8 mouse cellular contexts compared by ENCODE assay signal in the genomic region with DNA sequence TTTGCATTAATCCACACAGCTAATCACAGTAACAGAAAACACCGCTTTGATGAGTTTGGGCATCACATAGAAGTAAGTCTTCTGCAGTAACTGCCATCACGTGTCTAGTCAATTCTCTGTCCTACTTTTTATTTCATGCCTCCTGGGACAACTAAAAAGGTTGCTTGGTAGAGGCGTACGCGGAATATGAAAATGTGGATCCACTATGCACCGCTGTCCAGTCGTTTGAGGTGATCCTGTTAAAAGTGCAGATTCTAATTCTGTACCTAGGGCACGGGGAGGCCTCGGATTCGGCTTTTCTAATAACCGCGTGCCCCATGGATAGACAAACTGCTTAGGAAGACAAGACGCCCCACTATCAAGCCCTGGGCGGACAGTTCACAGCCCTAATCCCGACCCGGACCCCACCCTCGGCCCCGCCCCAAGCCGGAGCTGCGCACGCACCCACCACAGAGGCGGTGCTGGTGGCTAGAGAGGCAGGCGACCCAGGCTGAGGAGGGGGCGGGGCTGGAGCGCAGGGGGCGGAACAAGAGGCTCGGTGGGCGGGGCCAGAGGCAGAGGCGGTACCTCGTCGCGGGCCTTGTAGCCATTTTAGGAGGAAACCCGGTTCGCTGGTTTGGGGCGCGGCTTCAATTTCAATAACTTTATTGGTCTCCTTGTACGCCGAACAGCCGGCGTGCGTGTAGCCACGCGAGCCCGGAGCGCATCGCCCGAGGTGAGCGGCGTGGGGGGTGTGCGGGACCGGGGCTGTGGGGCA. TPM values are rescaled to one million over a fixed set of nuclear protein-coding genes. Genes with fewer than 3 reads are reported as not detected.
DNase-seq lines count a peak whose midpoint lies in the region; ATAC-seq and TF ChIP-seq lines count a peak whose summit lies in the region.

A gene (plus strand): TSS at position 539 of the 757 bp plus-strand sequence.

- peak within 1 kb of the TSS; percentile 79 for H3K4me2 ChIP-seq in forebrain, embryonic 16.5 days (ENCODE audit: low read length)
- peak within 1 kb of the TSS; percentile 90 for H3K4me2 ChIP-seq in lung, embryonic 14.5 days

- H3K36me3 ChIP-seq in G1E (replicated peaks): peaks cover 13% of the 10 kb centered on the region
- no peaks in the 10 kb centered on the region for H3K36me3 ChIP-seq in forebrain, embryonic 16.5 days (ENCODE audit: control insufficient read depth, insufficient read depth)
- peaks cover 2% of the 10 kb centered on the region; the same call in 1 of the 2 replicates for H3K36me3 ChIP-seq in lung, embryonic 14.5 days (ENCODE audit: insufficient read depth)
- no peaks in the 10 kb centered on the region for H3K36me3 ChIP-seq in thymus, adult 2 months (ENCODE audit: control insufficient read depth, insufficient read depth, low read length)

- peak within 1 kb of the TSS; percentile 25; the same call in 1 of the 2 replicates for H3K27ac ChIP-seq in forebrain, embryonic 16.5 days (ENCODE audit: low read length)
- peak within 1 kb of the TSS; percentile 90 for H3K27ac ChIP-seq in layer of hippocampus, adult 2 months
- H3K27ac ChIP-seq in lung, embryonic 14.5 days (ENCODE audit: low read depth): no peak within 1 kb of the TSS; the same call in 1 of the 2 replicates
- H3K27ac ChIP-seq in olfactory bulb, adult 2 months (ENCODE audit: insufficient read depth, low read depth, low read length): peak within 1 kb of the TSS; percentile 63
- no peak within 1 kb of the TSS for H3K27ac ChIP-seq in thymus, adult 2 months (ENCODE audit: control insufficient read depth, insufficient read depth, low read length)

- H3K4me3 ChIP-seq in G1E (ENCODE audit: low read depth, low read length): peak within 1 kb of the TSS; percentile 94
- H3K4me3 ChIP-seq in forebrain, embryonic 16.5 days (replicated peaks; ENCODE audit: low read length): peak within 1 kb of the TSS; percentile 79
- peak within 1 kb of the TSS; percentile 93 for H3K4me3 ChIP-seq in layer of hippocampus, adult 2 months
- peak within 1 kb of the TSS; percentile 83 for H3K4me3 ChIP-seq in lung, embryonic 14.5 days (ENCODE audit: low read depth, low read length)
- peak within 1 kb of the TSS; percentile 61 for H3K4me3 ChIP-seq in olfactory bulb, adult 2 months (ENCODE audit: insufficient read depth, low read depth, low read length)
- H3K4me3 ChIP-seq in thymus, adult 2 months (ENCODE audit: control insufficient read depth, insufficient read depth, low read length): peak within 1 kb of the TSS; percentile 79

- peak; percentile 45 for TF ChIP-seq POLR2A in olfactory bulb, adult 2 months (IDR thresholded peaks at IDR 0.05; ENCODE audit: insufficient read depth, low read depth, low read length)
- peak; percentile 19; the same call in 1 of the 2 replicates for TF ChIP-seq POLR2A in thymus, adult 2 months (IDR thresholded peaks at IDR 0.05; ENCODE audit: control insufficient read depth, extremely low read depth, insufficient read depth, low read length, poor library complexity)

- peaks cover 24% of the 10 kb centered on the region for H3K4me1 ChIP-seq in G1E (ENCODE audit: insufficient read depth, low read depth, low read length)
- H3K4me1 ChIP-seq in forebrain, embryonic 16.5 days (replicated peaks; ENCODE audit: control insufficient read depth, insufficient read depth, low read length): peaks cover 17% of the 10 kb centered on the region
- H3K4me1 ChIP-seq in lung, embryonic 14.5 days (ENCODE audit: insufficient read depth): no peaks in the 10 kb centered on the region
- H3K4me1 ChIP-seq in olfactory bulb, adult 2 months (ENCODE audit: control insufficient read depth, insufficient read depth, low read length): peaks cover 8% of the 10 kb centered on the region; the same call in 1 of the 2 replicates
- H3K4me1 ChIP-seq in thymus, adult 2 months (replicated peaks; ENCODE audit: control insufficient read depth, insufficient read depth, low read length): peaks cover 4% of the 10 kb centered on the region; the same call in 1 of the 2 replicates

- DNase-seq in G1E (ENCODE audit: low spot score): peak; percentile 84
- DNase-seq in cerebellum, adult 18-20 months: peak; percentile 98 to 99
- peak; percentile 99 for DNase-seq in heart, postnatal 36 days
- peak; percentile 98 to 99 for DNase-seq in layer of hippocampus, adult 2 months (ENCODE audit: low spot score in 2 of 2)
- peak; percentile 98 for DNase-seq in lung, embryonic 14.5 days
- peak; percentile 98 for DNase-seq in thymus, adult 2 months

- peak within 1 kb of the TSS; percentile 73 for H3K9ac ChIP-seq in forebrain, embryonic 16.5 days (replicated peaks; ENCODE audit: low read depth, low read length)
- peak within 1 kb of the TSS; percentile 64 for H3K9ac ChIP-seq in lung, embryonic 14.5 days

- ATAC-seq in G1E (ENCODE audit: extremely low read depth, insufficient number of reproducible peaks, low FRiP score, poor library complexity, severe bottlenecking): peak; percentile 92
- ATAC-seq in forebrain, embryonic 16.5 days: peak; percentile 95
- peak; percentile 95 for ATAC-seq in lung, embryonic 14.5 days (ENCODE audit: insufficient read depth)

- 0 out of 2 replicates have a peak, but pooled peaks cover 3% of the 10 kb centered on the region for H3K27me3 ChIP-seq in G1E (ENCODE audit: insufficient read depth, low read length)
- H3K27me3 ChIP-seq in forebrain, embryonic 16.5 days (replicated peaks; ENCODE audit: control insufficient read depth, insufficient read depth, low read length): no peaks in the 10 kb centered on the region
- no peaks in the 10 kb centered on the region for H3K27me3 ChIP-seq in lung, embryonic 14.5 days (ENCODE audit: insufficient read depth, low read length)
- H3K27me3 ChIP-seq in thymus, adult 2 months (ENCODE audit: control insufficient read depth, insufficient read depth, low read length): no peaks in the 10 kb centered on the region

- TF ChIP-seq CTCF in G1E (IDR thresholded peaks at IDR 0.05; ENCODE audit: low read depth, low read length): no peak
- TF ChIP-seq CTCF in layer of hippocampus, adult 2 months (conservative IDR thresholded peaks at IDR 0.05): no peak
- TF ChIP-seq CTCF in lung, embryonic 14.5 days (IDR thresholded peaks at IDR 0.05; ENCODE audit: low read depth): no peak
- no peak for TF ChIP-seq CTCF in olfactory bulb, adult 2 months (IDR thresholded peaks at IDR 0.05; ENCODE audit: insufficient read depth, low read depth, low read length)
- no peak for TF ChIP-seq CTCF in thymus, adult 2 months (IDR thresholded peaks at IDR 0.05; ENCODE audit: borderline replicate concordance, control insufficient read depth, extremely low read depth, insufficient read depth, low read length, poor library complexity)

- H3K9me3 ChIP-seq in G1E (replicated peaks): no peaks in the 10 kb centered on the region
- H3K9me3 ChIP-seq in forebrain, embryonic 16.5 days (ENCODE audit: control insufficient read depth, low read length): no peaks in the 10 kb centered on the region
- no peaks in the 10 kb centered on the region for H3K9me3 ChIP-seq in lung, embryonic 14.5 days (ENCODE audit: low read depth, low read length)

- 3% methylated on average over 48 of the region's 51 CpGs for WGBS in forebrain, embryonic 16.5 days
- WGBS in lung, embryonic 14.5 days: 2% methylated on average over 46 of the region's 51 CpGs
- 2% methylated on average over 51 of the region's 51 CpGs for WGBS in olfactory bulb, adult 2 months
- WGBS in thymus, adult 2 months: 2% methylated on average over 51 of the region's 51 CpGs

- intact Hi-C loops in heart, postnatal 36 days (cut with DNase I): loop anchor here (1.0 to 5.0 kb wide), 2 partner anchors 48 to 431 kb away; a partner anchor contains a TSS

RNA-seq across cellular contexts. Expression of the gene that starts here (rescaled TPM):
- total RNA-seq in G1E (2014; fragmentation: Nextera tagmentation): 5.9 and 10.2 TPM in 2 replicates
- 4.8 and 5.0 TPM in 2 replicates for total RNA-seq in G1E (2017)
- polyA plus RNA-seq in G1E (2012): 1.3 and 1.8 TPM in 2 replicates
- polyA plus RNA-seq in forebrain, embryonic 16.5 days (2015; fragmentation: Nextera tagmentation; extraction: Ambion mirVana): 11.0 and 13.3 TPM in 2 replicates
- total RNA-seq in heart, postnatal 36 days (2021): 10 to 100 TPM; 22.4 to 29.2 TPM
- total RNA-seq in layer of hippocampus, adult 2 months (2021): 10 to 100 TPM; 34.3 to 34.7 TPM
- 4.4 and 4.6 TPM in 2 replicates for polyA plus RNA-seq in lung, embryonic 14.5 days (2014; fragmentation: Nextera tagmentation; extraction: Ambion mirVana)
- not detected in 2 replicates for polyA plus RNA-seq in olfactory bulb, adult 2 months (2012; ENCODE audit: insufficient read depth, insufficient read length, low replicate concordance, missing spikeins)
- 6.2 and 8.0 TPM in 2 replicates for polyA plus RNA-seq in thymus, adult 2 months (2012; rRNA removed)

Comparison
In these comparisons a context has a peak if more than half of its experiments do, and no peak if none do; other contexts are left out.
1. H3K27ac ChIP-seq: peak in forebrain, embryonic 16.5 days (single experiment), layer of hippocampus, adult 2 months (single experiment) and olfactory bulb, adult 2 months (single experiment); none in lung, embryonic 14.5 days (single experiment) and thymus, adult 2 months (single experiment).
2. Peak in every context shown above with its lines, with median percentiles within 50 percentile points of each other: ATAC-seq, DNase-seq and H3K4me3 ChIP-seq.